Comparison of ENCODE assay signal across 19 mouse cellular contexts in the genomic region with DNA sequence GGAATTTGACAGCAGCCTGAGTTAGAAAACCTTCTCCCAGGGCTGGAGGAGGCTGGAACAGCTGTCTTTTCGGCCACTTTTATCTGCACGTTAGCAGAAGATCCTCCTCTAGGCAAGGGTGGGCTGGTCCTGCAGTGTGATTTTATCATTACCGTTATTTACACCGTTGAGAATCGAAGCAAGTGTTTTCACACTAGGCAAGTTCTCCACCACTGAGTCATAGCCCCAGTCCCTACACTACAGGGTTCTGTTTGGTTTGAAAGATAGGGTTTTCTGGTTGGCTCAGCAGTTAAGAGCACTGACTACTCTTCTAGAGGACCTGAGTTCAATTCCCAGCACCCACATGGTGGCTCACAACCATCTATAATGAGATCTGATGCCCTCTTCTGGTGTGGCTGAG. TPM values are rescaled to one million over a fixed set of nuclear protein-coding genes. Genes with fewer than 3 reads are reported as not detected.
DNase-seq lines count a peak whose midpoint lies in the region; ATAC-seq and TF ChIP-seq lines count a peak whose summit lies in the region.
"Had no signal": no experiment of that assay in that cellular context is flagged by ENCODE, and none has a peak within 500 bp of the region (broad histone marks: within the 10 kb centered on the region; RNA-seq: fewer than 3 reads in every experiment).

No protein-coding gene starts in this region.

- H3K4me2 ChIP-seq in kidney, embryonic 16.5 days (replicated peaks; ENCODE audit: low read depth, low read length), result no peak overlapping the region
- H3K4me2 ChIP-seq in forebrain, embryonic 16.5 days (ENCODE audit: low read length), result no peak overlapping the region

- H3K4me3 ChIP-seq in kidney, adult 2 months (ENCODE audit: insufficient read depth, low read depth, low read length), result no peak overlapping the region
- no peak overlapping the region for H3K4me3 ChIP-seq in kidney, embryonic 16.5 days (ENCODE audit: low read length)
- no peak overlapping the region for H3K4me3 ChIP-seq in MEL (ENCODE audit: control insufficient read depth in 1 of 2, insufficient read depth in 1 of 2, low read depth in 2 of 2, low read length in 2 of 2)
- no peak overlapping the region for H3K4me3 ChIP-seq in forebrain, embryonic 16.5 days (replicated peaks; ENCODE audit: low read length)

- no peaks in the 10 kb centered on the region for H3K27me3 ChIP-seq in kidney, adult 2 months (replicated peaks; ENCODE audit: control insufficient read depth, insufficient read depth, low read length)
- no peaks in the 10 kb centered on the region for H3K27me3 ChIP-seq in kidney, embryonic 16.5 days (ENCODE audit: insufficient read depth, low read length)
- H3K27me3 ChIP-seq in MEL (ENCODE audit: control insufficient read depth in 1 of 2, insufficient read depth in 2 of 2, low read length in 2 of 2), result no peaks in the 10 kb centered on the region
- H3K27me3 ChIP-seq in forebrain, embryonic 16.5 days (replicated peaks; ENCODE audit: control insufficient read depth, insufficient read depth, low read length), result no peaks in the 10 kb centered on the region
- H3K27me3 ChIP-seq: Patski had no signal

- no peak for TF ChIP-seq RAD21 in MEL (IDR thresholded peaks at IDR 0.05; ENCODE audit: low read depth, low read length)

- TF ChIP-seq CTCF in kidney, adult 2 months (conservative IDR thresholded peaks at IDR 0.05; ENCODE audit: insufficient read depth, insufficient read length, low read depth, low read length), result no peak
- TF ChIP-seq CTCF in MEL (IDR thresholded peaks at IDR 0.05 in 2 of 3, conservative IDR thresholded peaks at IDR 0.05 in 1 of 3; ENCODE audit: control insufficient read depth in 1 of 3, insufficient read depth in 1 of 3, low read depth in 2 of 3, low read length in 3 of 3, poor library complexity in 1 of 3, severe bottlenecking in 1 of 3), result no peak

- no peak overlapping the region for H3K9ac ChIP-seq in kidney, embryonic 16.5 days (replicated peaks; ENCODE audit: low read length)
- no peak overlapping the region for H3K9ac ChIP-seq in MEL (ENCODE audit: control insufficient read depth, low read depth, low read length, poor library complexity, severe bottlenecking)
- no peak overlapping the region for H3K9ac ChIP-seq in forebrain, embryonic 16.5 days (replicated peaks; ENCODE audit: low read depth, low read length)

- TF ChIP-seq EP300 in MEL (IDR thresholded peaks at IDR 0.05; ENCODE audit: low read depth in 1 of 2, low read length in 2 of 2), result peak; percentile 30 to 74; a peak in 3 of 4 replicates

- H3K4me1 ChIP-seq in kidney, adult 2 months (ENCODE audit: control insufficient read depth, insufficient read depth, low read length), result peaks cover 3% of the 10 kb centered on the region; the same call in 1 of the 2 replicates
- H3K4me1 ChIP-seq in kidney, embryonic 16.5 days (ENCODE audit: insufficient read depth, low read length), result no peaks in the 10 kb centered on the region
- peaks cover 2 to 19% of the 10 kb centered on the region in 2 experiments for H3K4me1 ChIP-seq in MEL (ENCODE audit: control insufficient read depth in 1 of 2, insufficient read depth in 2 of 2, low read length in 2 of 2)
- no peaks in the 10 kb centered on the region for H3K4me1 ChIP-seq in forebrain, embryonic 16.5 days (replicated peaks; ENCODE audit: control insufficient read depth, insufficient read depth, low read length)

- H3K79me2 ChIP-seq in MEL (ENCODE audit: control insufficient read depth, insufficient read depth, low read length, poor library complexity), result no peaks in the 10 kb centered on the region

- no peaks in the 10 kb centered on the region for H3K36me3 ChIP-seq in kidney, adult 2 months (ENCODE audit: control insufficient read depth, insufficient read depth, low read length)
- no peaks in the 10 kb centered on the region for H3K36me3 ChIP-seq in kidney, embryonic 16.5 days (ENCODE audit: insufficient read depth, low read length)
- peaks cover 0 to 11% of the 10 kb centered on the region in 2 experiments; a peak in 2 of 4 replicates for H3K36me3 ChIP-seq in MEL (ENCODE audit: control insufficient read depth in 1 of 2, insufficient read depth in 2 of 2, low read length in 2 of 2)
- no peaks in the 10 kb centered on the region for H3K36me3 ChIP-seq in forebrain, embryonic 16.5 days (ENCODE audit: control insufficient read depth, insufficient read depth)
- H3K36me3 ChIP-seq: G1E had no signal

- no peak for DNase-seq in kidney, adult 2 months
- peak; percentile 80 for DNase-seq in MEL (ENCODE audit: low read depth, low spot score)
- DNase-seq: adrenal gland, adult 2 months; adrenal gland, adult 8-10 months; adrenal gland, postnatal 10 days; adrenal gland, postnatal 14 days; adrenal gland, postnatal 25 days; adrenal gland, postnatal 36 days; B cell, adult 2 months; cerebellum, adult 11 months; cerebellum, adult 11-12 months; cerebellum, adult 18-20 months; cerebellum, adult 2 months had no signal

- H3K27ac ChIP-seq in kidney, adult 2 months (ENCODE audit: insufficient read depth, low read depth, low read length), result peak overlapping the region; percentile 53; the same call in 1 of the 2 replicates
- no peak overlapping the region for H3K27ac ChIP-seq in kidney, embryonic 16.5 days (ENCODE audit: low read length)
- H3K27ac ChIP-seq in MEL (ENCODE audit: control insufficient read depth, low read depth, low read length), result no peak overlapping the region; the same call in 1 of the 2 replicates
- H3K27ac ChIP-seq in forebrain, embryonic 16.5 days (ENCODE audit: low read length), result no peak overlapping the region

- WGBS in kidney, adult 2 months, result 98% methylated on average over 5 of the region's 5 CpGs
- 88% methylated on average over 5 of the region's 5 CpGs for WGBS in kidney, embryonic 16.5 days
- 98% methylated on average over 5 of the region's 5 CpGs for WGBS in forebrain, embryonic 16.5 days

- no peak for TF ChIP-seq POLR2A in kidney, adult 2 months (IDR thresholded peaks at IDR 0.05; ENCODE audit: low read depth, low read length)
- no peak for TF ChIP-seq POLR2A in MEL (IDR thresholded peaks at IDR 0.05; ENCODE audit: control insufficient read depth in 1 of 2, insufficient read depth in 1 of 2, low read depth in 1 of 2, low read length in 2 of 2, poor library complexity in 1 of 2)

- no peak for ATAC-seq in kidney, embryonic 16.5 days (ENCODE audit: low FRiP score, low TSS enrichment)
- no peak for ATAC-seq in forebrain, embryonic 16.5 days
- ATAC-seq: activated CD4-positive, CD25-positive, alpha-beta regulatory T cell, adult 4 months; CD4-positive, CD25-positive, alpha-beta regulatory T cell, adult 4 months; Patski had no signal

- no peaks in the 10 kb centered on the region for H3K9me3 ChIP-seq in kidney, embryonic 16.5 days (ENCODE audit: low read length)
- no peaks in the 10 kb centered on the region for H3K9me3 ChIP-seq in MEL (replicated peaks; ENCODE audit: insufficient read depth, low read length)
- no peaks in the 10 kb centered on the region for H3K9me3 ChIP-seq in forebrain, embryonic 16.5 days (ENCODE audit: control insufficient read depth, low read length)
- H3K9me3 ChIP-seq: G1E had no signal

TF ChIP-seq in MEL, 35 proteins besides CTCF, POLR2A, EP300 and RAD21:
- TF ChIP-seq NRF1 (IDR thresholded peaks at IDR 0.05; ENCODE audit: insufficient read depth, low read depth, low read length, poor library complexity, severe bottlenecking), result no peak
- TF ChIP-seq TCF12 (IDR thresholded peaks at IDR 0.05; ENCODE audit: low read depth, low read length), result peak; percentile 42; the same call in 1 of the 2 replicates
- peak; percentile 96 for TF ChIP-seq TBP (IDR thresholded peaks at IDR 0.05; ENCODE audit: low read depth, low read length)
- peak; percentile 40 for TF ChIP-seq ETS1 (IDR thresholded peaks at IDR 0.05; ENCODE audit: low read depth, low read length)
- TF ChIP-seq POLR2AphosphoS5 (IDR thresholded peaks at IDR 0.05; ENCODE audit: borderline replicate concordance, low read depth, low read length), result no peak
- TF ChIP-seq MAX (IDR thresholded peaks at IDR 0.05; ENCODE audit: low read length), result peak; percentile 39; the same call in 1 of the 2 replicates
- no peak for TF ChIP-seq BHLHE40 (IDR thresholded peaks at IDR 0.05; ENCODE audit: borderline replicate concordance, low read depth, low read length)
- 0 out of 2 replicates have a peak, but pooled peaks have one; percentile 16 for TF ChIP-seq MYC (IDR thresholded peaks at IDR 0.05; ENCODE audit: low read depth, low read length)
- peak; percentile 51 for TF ChIP-seq GATA1 (IDR thresholded peaks at IDR 0.05; ENCODE audit: low read depth, low read length)
- peak; percentile 81 for TF ChIP-seq MYB (IDR thresholded peaks at IDR 0.05; ENCODE audit: low read depth, low read length)
- TF ChIP-seq SIN3A (IDR thresholded peaks at IDR 0.05; ENCODE audit: low read length), result peak; percentile 36; the same call in 1 of the 2 replicates
- no peak for TF ChIP-seq JUND (IDR thresholded peaks at IDR 0.05; ENCODE audit: low read depth, low read length)
- TF ChIP-seq MAZ (IDR thresholded peaks at IDR 0.05; ENCODE audit: low read depth, low read length), result 0 out of 2 replicates have a peak, but pooled peaks have one; percentile 29
- TF ChIP-seq CHD1 (IDR thresholded peaks at IDR 0.05; ENCODE audit: low read depth, low read length), result no peak

RNA-seq across cellular contexts. Expression of gene Osbpl8, which starts 58.9 kb away (rescaled TPM):
- polyA plus RNA-seq in kidney, adult 2 months (2012; rRNA removed), result 17.1 and 17.6 TPM in 2 replicates
- polyA plus RNA-seq in kidney, embryonic 16.5 days (2015; fragmentation: Nextera tagmentation; extraction: Ambion mirVana), result 7.1 and 8.6 TPM in 2 replicates
- 44.8 and 65.7 TPM in 2 replicates for total RNA-seq in MEL (2012; rRNA removed)
- 10 to 100 TPM; 26.2 to 33.4 TPM for polyA plus RNA-seq in MEL (2012; ENCODE audit: insufficient read depth in 1 of 2, insufficient read length in 2 of 2, low read depth in 1 of 2, low replicate concordance in 2 of 2, missing spikeins in 1 of 2)
- polyA plus RNA-seq in forebrain, embryonic 16.5 days (2015; fragmentation: Nextera tagmentation; extraction: Ambion mirVana), result 23.7 and 23.8 TPM in 2 replicates
